Mouse (Mus musculus): ENCODE data around the gene Olfr31. TPM values are rescaled to one million over a fixed set of nuclear protein-coding genes. Genes with fewer than 3 reads are reported as not detected.

Olfr31 gene
- total RNA-seq (2015; ENCODE audit: low replicate concordance) (not detected in 2 replicates), total RNA-seq (2017; ENCODE audit: low replicate concordance) (not detected in 2 replicates)

- no peak for ATAC-seq (replicated peaks; ENCODE audit: low FRiP score, poor library complexity, severe bottlenecking)
Measured at GRCm38 (mm10) chr14:14322528-14322927, at the start of gene Olfr31. Gene Olfr31 (plus strand): TSS chr14:14322828.

GRCm38 (mm10) chr14:14294426-14294825, 28.2 kb upstream of the Olfr31 start:
- no peak for ATAC-seq (replicated peaks; ENCODE audit: low FRiP score, poor library complexity, severe bottlenecking)

DNA sequence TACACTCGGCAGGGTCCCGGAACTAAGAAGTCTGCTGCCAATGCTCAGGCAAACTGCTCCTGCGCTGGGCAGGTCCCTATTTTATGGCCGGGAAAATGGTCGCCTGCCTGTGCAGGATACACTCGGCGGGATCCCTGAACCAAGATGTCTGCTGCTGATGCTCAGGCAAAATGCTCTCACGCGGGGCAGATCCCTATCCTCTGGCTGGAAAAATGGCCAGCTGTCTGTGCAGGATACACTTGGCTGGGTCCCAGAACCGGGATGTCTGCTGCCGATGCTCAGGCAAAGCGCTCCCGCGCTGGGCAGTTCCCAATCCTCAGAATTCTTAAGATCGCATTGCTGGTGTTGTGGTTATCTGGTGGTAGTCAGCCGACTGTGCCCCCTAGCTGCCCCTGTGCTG, 13.7 kb upstream of the Olfr31 start:
- no peak for ATAC-seq (replicated peaks; ENCODE audit: low FRiP score, poor library complexity, severe bottlenecking)

- no peak for ATAC-seq (replicated peaks; ENCODE audit: low FRiP score, poor library complexity, severe bottlenecking)
Measured at GRCm38 (mm10) chr14:14309416-14309815, 13.2 kb upstream of the Olfr31 start.

DNA sequence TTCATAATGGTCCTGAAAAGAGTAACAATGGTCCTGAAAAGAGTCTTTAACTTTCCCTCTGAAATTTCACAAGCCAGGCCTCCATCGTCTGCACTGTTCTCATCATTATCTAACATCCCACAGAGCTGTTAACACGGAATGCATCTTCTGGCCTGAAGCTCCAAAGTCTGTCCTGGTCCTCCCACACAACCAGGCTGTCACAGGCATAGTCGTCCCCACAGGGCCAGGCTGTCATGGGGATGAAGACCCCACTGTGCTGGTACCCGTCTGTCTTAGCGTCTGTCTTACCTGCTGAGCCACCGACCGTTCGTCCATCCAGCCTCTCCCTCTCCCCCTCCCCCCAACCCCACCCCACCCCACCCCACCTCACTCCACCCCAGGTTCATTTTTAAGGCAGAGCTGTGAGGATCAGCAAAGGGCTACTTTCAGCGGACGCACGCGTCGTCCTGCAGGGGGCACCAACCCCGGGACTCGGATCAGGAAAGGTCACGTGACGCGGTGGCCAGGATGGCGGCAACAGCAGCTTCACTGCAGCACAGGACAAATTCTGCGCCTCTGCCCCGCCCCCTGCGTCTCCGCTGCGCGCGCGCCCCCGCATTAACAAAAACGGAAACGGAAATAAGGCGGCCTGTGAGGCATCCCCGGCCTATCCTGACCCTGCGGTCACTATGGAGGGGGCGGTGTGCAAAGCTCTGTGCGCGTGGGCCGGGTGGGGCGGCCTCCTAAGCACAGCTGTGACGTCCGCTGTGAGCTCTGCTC, 22.7 kb downstream of the Olfr31 start:
- ATAC-seq (replicated peaks; ENCODE audit: low FRiP score, poor library complexity, severe bottlenecking) = peak; percentile 65

DNA sequence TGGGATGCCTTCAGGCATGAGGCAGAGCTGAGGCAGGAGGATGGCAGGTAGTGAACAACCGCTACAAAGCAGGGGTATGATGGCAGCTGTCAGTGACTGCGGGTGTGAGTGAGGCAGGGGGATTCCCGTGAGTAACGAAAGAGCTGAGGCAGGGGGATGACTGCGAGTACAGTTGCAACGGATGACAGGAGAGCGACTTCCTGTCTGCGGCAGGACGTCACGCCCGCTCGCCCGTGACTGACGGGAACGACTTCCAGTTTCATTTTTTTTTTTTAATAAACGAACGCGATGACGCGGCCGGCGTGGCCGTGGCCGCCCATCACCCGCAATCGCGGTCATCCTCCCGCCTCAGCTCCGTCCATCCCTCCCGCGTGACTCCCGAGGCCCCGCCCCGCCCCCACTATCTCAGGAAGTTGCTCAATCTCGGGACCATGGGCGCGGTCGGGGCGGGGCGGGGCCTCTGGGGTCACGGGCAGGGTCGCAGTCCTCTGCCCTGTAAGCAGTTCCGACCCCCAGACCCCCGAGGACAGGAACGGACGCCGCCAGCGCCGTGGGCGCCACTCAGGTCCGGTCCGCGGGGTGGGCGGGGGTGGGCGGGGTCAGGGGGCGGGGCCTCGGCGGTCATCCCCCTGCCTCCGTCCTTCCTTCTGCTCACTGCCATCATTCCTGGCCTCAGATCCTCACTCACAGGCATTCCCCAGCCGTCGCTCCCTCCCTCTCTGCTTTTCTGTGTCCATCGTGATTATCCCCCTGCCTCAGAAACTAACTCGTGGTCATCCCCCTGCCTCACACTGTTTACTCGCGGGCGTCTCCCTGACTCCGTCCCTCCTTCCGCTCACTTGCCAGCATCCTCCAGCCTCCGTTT, 23.6 kb downstream of the Olfr31 start, which contains the start of gene Il3ra:
Il3ra (plus strand) TSS at position 328 of the 865 bp plus-strand sequence.
- no peak for ATAC-seq (replicated peaks; ENCODE audit: low FRiP score, poor library complexity, severe bottlenecking)

DNA sequence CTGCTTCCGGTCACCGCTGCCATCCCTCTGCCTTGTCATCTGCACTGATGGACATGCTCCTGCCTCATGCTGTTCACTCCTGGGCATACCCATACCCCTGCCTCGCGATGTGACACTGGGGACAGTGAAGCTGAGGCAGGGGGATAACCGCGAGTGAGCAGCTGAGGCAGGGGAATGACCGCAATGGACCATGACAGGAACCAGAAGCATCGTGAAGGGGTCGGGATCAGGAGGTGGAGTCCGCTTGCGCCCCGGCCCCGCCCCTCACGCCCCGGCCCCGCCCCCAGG, 24.1 kb downstream of the Olfr31 start:
- no peak for ATAC-seq (replicated peaks; ENCODE audit: low FRiP score, poor library complexity, severe bottlenecking)

DNA sequence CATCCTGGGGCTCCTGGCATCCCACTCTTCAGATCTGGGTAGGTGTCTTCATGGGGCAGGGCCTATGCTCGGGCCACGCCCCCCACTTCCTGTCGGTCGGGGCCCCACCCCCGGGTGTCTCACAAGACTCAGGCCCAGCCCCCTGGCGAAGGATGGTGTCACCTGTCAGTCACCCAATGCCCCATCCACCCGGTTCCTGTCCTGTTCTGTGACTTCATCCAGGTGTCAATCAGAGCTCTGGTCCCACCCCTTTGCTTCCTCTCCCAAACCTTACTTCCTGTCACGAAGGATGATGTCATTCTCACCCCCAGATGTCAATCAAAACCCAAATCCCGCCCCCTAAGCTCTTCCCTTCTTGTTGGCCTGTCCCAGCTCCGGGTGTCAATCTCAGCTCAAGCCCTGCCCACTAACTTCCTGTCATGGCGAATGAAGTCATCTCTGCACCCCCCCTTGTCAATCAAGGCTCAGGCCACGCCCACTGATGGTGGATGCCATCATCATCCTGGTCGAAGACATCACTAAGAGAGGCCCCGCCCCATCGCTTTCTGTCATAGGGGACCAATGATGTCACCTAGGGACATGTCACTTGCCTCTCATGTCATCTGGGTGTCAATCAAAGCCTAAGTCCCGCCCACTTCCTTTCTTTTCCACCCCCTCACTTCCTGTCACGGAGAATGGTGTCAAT, 24.7 kb downstream of the Olfr31 start:
- no peak for ATAC-seq (replicated peaks; ENCODE audit: low FRiP score, poor library complexity, severe bottlenecking)

- no peak for ATAC-seq (replicated peaks; ENCODE audit: low FRiP score, poor library complexity, severe bottlenecking)
Measured at GRCm38 (mm10) chr14:14347836-14348621, 25.4 kb downstream of the Olfr31 start.

DNA sequence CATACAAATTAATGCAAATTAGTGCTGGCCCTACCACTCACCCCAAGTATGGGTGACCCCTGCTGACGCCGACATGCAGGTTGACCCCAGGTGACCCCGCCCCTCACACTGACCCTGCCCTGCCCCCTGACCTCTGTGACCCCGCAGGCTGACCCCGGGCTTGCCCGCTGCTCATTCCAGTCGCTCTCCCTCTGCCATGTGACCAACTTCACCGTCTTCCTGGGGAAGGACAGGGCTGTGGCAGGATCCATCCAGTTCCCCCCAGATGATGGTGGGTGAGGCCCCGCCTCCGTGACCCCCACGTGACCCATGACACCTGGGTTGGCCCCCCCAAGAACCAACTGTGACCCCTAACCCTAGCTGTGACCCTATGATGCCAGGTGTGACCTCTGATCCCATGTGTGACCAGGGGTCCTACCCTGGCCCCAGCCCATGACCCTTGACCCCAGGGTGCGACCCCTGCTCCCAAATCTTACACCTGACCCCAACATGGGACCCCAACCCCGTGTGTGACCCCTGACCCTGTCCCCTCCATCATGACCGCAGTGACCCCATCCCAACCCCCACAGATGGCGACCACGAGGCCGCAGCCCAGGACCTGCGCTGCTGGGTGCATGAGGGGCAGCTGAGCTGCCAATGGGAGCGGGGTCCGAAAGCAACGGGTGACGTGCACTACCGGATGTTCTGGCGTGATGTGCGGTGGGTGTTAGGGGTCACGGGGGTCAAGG, 26.2 kb downstream of the Olfr31 start:
- ATAC-seq (replicated peaks; ENCODE audit: low FRiP score, poor library complexity, severe bottlenecking) = no peak

GRCm38 (mm10) chr14:14349485-14350262, 27.0 kb downstream of the Olfr31 start:
- ATAC-seq (replicated peaks; ENCODE audit: low FRiP score, poor library complexity, severe bottlenecking) = no peak

GRCm38 (mm10) chr14:14350263-14351147, 27.9 kb downstream of the Olfr31 start:
- no peak for ATAC-seq (replicated peaks; ENCODE audit: low FRiP score, poor library complexity, severe bottlenecking)

- ATAC-seq (replicated peaks; ENCODE audit: low FRiP score, poor library complexity, severe bottlenecking) = no peak
Measured at GRCm38 (mm10) chr14:14351148-14351455, 28.5 kb downstream of the Olfr31 start.

DNA sequence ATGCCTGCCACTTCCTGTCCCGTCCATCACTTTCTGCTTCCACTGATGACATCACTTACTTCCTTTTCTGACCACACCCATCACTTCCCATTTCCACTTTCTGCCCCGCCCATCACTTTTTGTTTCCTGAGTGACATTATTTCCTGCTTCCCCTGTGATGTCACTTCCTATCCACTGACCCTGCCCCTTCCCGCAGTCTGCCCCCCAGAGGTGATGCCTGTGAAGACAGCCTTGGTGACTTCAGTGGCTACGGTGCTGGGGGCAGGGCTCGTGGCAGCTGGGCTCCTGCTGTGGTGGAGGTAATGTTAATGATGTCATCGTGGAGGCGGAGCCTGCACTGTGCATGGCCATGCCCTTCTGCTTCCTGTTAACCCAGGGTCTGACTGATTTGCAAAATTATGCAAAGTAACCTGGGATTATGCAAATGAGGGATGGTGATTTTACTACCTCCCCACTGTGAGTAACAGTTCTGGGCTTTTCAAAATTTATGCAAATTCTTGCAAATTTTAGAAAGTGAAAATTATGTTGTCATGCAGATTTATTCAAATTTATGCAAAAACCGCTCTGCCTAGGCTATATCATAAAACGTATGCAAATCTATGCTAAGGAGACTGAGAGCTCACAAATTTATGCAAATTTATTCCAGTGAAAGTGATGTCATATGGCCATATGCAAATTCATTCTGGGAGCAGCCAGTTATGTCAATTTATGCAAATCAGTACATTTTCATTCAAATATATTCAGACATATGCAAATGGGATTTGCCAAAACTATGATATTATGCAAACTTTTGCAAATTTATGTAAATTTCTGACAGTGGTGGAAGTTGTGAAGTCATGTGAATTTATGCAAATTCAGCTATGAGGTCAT, 29.3 kb downstream of the Olfr31 start:
- no peak for ATAC-seq (replicated peaks; ENCODE audit: low FRiP score, poor library complexity, severe bottlenecking)

DNA sequence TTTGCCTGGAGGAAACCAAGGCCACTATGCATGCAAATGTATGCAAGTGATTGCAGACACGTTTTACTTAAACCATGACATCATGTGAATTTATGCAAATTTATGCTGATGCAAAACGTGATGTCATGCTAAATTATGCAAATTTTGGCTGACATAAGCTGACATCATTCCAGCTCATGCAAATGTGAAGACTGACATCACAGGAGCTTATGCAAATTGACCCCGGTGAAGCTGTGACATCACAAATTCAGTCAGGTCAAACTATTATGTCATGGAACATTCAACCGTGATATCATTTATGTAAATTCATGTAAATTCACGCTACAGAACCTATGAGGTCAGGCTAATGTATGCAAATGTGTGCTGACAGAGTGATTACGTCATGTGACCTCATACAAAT, 30.0 kb downstream of the Olfr31 start:
- no peak for ATAC-seq (replicated peaks; ENCODE audit: low FRiP score, poor library complexity, severe bottlenecking)

- no peak for ATAC-seq (replicated peaks; ENCODE audit: low FRiP score, poor library complexity, severe bottlenecking)
Measured at GRCm38 (mm10) chr14:14353081-14353732, 30.6 kb downstream of the Olfr31 start.
